Mouse (Mus musculus): ENCODE measurements at regions not wholly inside any gene's neighbourhood (a gene's known extent, or its start where the extent isn't known, plus 50 kb on each side); places are given as distances from the start of the nearest gene placed in this dataset.
"Not testable (repeated sequence)": the region's sequence is repeated elsewhere in the genome, so short reads cannot be mapped to it uniquely, and the experiment has no call there.

DNA sequence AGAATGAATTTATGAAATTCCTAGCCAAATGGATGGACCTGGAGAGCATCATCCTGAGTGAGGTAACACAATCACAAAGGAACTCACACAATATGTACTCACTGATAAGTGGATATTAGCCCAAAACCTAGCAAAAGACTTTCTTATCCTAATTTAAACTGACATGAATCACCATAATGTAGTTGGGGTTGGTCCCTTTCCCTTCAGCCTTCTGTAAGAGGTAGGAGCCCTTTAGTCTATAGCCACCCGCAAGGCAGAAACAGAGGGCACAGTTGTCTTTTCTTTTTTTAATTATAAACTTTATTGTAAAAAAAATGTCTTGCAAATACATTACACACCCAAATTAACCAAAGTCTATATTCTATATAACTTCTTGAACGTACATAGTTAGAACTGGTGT lies 81.3 kb downstream of the Ogfrl1 start:
- TF ChIP-seq CTCF (conservative IDR thresholded peaks at IDR 0.05; ENCODE audit: insufficient read depth, insufficient read length, low read depth, low read length); POLR2A (IDR thresholded peaks at IDR 0.05; ENCODE audit: low read depth, low read length): not testable (repeated sequence)

Data from kidney, adult 2 months (tissue).